Mouse (Mus musculus): ENCODE results near the gene Tbc1d5. TPM values are rescaled to one million over a fixed set of nuclear protein-coding genes. Genes with fewer than 3 reads are reported as not detected.
"Not testable (repeated sequence)": the region's sequence is repeated elsewhere in the genome, so short reads cannot be mapped to it uniquely, and the experiment has no call there.

Gene Tbc1d5
- total RNA-seq, 2 experiments from 2014 or later: 19.8 to 22.0 TPM

DNA sequence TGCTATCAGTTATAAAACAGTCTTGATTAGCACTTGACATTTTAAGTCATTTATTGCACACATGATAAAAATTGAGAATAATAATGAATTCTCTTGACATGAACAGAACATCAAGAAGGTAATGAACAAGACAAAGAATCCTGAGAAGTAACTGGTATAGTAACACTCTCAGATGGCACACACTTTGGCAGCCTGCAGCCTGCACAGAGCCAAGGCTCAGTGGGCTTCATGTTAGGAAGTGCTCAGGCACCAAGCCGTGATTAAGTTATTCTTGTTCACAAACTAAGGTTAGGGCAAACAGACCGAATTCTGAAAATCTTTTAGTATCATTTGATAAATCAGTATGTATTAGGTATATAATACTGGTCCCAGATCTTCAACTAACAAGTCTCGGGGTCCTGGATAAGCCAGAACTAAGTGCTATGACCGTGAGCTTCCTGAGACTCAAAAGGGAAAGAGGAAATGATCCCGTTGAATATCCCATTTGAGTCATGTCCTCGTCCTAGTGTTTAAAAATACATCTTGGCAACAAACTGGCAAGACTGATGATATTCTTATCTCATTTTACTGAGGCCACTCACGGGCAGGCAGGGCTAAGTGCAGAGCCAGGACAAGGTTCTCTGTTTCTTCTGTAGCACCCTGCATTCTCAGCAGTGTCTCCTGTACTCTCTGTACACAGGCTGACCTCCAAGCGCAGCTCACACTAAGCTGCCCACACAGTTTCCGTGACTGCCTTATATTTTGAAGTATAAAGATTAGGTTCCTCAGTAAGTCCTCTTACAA is 425.6 kb downstream of the Tbc1d5 start:
- DNase-seq (ENCODE audit: low spot score in 2 of 2): no peak

DNA sequence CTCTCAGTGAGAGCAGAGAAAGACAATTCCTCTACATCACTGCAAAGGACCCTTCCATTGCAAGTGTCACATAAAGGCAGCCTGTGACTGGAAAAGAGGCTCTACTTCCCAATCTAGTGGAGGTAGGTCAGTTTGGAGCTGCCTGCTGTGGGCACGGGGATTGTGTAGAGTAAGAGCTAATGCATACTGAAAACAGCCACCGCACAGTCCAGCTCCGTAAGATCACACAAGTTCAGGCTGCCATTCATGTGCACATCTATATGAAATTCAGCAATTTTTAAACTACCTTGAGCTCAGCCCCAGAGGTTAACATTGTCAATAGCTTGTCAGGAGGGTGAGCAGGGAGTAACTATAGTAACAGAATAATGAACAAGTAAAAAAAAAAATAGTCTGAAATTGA is 426.4 kb downstream of the Tbc1d5 start:
- no peak for DNase-seq (ENCODE audit: low spot score in 2 of 2)

DNA sequence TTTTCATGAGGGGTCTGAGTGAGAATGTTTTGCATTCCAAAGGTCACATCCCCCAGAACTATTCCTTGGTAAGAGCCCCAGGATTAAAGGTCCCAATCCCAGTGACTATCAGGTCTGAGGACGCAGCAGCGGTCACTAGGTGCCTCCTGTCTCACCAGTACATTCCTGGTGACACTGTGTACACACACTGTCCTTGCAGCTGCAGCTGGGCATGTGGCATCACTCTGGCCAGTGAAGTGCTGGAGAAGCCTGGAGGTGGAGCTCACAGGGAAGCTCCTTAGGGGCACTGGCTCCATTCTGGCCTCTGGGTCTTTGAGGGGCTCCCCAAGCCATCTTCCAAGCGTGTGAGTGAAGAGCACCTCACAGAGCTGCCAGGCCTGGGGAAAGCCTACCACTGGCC is 427.2 kb downstream of the Tbc1d5 start:
- no peak for DNase-seq (ENCODE audit: low spot score in 2 of 2)

DNA sequence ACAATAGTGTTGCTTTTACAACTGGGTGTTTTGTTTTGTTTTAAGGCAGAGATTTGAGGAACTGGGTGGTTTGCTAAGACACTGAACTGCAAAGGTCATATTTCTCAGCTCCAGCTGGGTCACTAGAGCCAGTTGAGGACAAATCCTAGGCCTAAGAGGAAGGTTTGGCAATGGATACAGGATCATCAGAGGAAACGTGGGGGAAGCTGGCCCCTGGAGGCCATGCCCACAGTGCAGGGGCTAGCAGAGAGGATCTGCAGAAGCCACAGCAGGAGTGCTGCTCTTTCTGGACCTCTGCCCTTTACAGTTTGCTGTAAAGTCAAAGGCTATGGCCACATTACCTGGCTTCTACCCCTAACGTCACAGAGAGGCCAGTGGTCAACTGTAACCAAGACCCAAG is 428.3 kb downstream of the Tbc1d5 start:
- DNase-seq (ENCODE audit: low spot score in 2 of 2): no peak

DNA sequence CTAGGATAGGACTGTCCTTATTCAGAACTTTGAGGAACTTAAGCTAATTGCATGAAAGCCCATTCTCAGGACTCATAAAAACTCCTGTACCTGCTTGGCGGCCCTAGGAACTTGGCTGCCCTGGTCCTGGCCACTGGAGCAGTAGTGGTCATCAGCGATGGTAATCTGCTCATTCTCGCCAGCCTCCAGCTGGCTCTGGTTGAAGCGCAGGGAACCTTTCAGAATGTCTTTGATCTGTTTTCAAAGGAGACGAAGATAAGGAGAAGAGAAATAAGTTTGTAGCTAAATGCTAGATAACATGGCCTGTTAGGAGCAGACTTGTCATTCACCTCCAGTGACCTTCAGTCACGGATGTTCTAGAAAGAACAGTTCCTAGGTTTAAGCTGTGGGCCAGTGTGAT is 437.8 kb downstream of the Tbc1d5 start:
- no peak for DNase-seq (ENCODE audit: low spot score in 2 of 2)

DNA sequence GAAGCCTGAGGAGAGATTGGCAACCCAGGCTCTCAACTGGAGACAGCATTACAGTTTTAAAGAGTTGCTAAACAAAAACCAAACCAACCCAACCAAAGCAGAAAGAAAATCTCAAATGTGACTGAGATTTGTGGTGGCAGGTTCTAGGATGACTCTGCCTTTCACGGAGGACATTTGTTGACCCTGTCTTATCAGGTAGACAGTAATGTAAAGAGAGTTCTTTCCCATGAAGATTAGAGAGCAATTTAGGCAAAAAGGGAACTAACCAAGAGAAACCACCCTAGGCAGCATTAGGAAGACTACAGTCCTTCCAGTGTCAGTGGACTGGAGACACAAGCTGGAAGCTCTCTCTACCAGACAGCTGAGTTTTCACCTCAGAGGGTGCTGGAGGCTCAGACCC is 438.3 kb downstream of the Tbc1d5 start:
- no peak for DNase-seq (ENCODE audit: low spot score in 2 of 2)

DNA sequence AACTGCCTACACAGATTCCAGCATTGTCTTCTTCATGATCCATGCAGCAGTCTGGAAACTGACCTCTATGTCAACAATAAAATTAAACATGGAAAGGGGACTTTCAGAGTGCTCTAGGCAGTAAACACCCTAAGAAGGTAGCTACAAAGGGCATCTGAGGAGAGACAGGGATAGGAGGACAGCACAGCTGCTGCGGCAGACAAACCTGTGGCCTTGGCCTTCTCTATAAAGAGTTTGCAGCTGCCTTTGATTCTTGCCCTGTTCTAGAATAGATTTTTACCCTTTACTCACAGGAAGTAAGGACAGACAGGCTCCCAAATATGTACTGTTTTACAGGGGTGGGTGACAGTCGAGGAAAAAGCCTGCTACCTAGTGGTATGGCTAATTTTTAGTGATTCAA is 440.7 kb downstream of the Tbc1d5 start:
- DNase-seq (ENCODE audit: low spot score in 2 of 2): no peak

DNA sequence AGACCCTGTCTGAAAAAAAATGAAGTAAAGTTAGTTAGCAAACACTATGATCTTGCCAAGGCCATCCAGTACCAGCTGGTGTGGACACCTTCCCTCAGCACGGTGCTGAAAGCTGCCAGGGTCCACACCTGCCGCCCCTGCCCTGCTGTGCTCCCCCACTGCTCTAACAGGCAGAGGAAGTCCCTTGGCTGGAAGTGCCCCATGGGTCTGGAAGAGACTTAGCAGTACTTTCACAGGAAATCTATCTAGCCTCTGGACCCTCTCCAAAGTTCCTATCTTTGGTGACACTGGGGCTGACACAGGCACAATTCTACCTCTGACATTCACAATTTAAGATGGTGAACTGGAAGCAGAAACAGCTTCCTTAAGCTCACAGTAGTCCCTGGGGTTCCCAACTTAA is 442.1 kb downstream of the Tbc1d5 start:
- no peak for DNase-seq (ENCODE audit: low spot score in 2 of 2)

DNA sequence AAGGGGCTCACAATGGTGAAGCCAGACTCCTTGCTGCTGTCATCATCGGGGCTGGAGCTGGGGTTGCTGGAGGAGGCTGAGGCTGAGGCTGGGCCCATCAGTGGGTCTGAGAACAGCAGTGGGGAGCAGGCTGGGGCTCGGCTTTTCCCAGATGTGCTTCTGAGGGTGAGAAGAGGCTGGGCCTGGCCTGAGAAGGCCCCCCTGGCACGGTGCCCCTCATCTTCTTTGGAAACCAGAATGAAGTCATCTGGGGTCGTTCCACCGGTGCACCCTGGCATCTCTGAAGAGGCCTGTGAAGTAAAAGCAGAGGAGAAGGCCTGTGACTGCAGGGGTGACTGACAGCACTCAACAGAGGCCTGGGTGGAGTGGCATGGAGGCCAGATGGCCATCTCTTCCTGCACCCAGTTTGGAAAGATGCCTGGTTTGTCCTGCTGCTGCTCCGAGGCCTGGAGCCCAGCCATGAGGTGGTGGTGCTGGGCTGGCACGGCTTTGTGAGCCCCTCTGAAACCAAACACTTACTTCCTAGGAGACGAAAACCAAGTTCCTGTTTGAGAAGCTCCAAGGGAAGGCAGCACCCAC is 443.1 kb downstream of the Tbc1d5 start:
- no peak for DNase-seq (ENCODE audit: low spot score in 2 of 2)

DNA sequence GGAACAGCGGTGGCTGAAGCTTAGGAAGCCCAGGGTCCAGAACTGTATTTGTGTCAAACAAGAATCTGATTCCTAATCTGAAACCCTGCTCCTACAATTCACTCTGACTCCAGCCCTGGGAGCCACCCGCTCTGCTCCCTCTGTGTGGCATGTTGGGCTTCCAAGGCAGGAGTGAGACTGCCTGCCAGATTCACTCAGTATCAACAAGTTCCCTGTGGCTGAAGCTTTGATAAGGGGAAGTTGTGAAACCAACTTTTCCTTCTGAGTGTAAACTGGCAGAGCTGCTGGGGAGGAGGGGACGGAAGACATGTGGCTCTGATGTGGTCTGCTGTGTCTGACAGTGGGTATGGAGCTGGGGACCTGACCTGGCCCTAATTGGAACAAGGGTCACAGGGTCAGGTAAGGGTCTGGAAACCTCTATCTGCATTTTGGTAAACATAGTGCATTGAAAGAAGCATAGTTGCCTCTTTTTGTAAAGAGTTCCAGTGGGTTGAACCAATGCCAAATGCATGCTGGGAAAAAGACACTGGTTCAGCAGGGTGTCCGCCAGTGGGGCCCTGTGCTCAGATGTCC is 443.7 kb downstream of the Tbc1d5 start:
- DNase-seq (ENCODE audit: low spot score in 2 of 2): no peak

DNA sequence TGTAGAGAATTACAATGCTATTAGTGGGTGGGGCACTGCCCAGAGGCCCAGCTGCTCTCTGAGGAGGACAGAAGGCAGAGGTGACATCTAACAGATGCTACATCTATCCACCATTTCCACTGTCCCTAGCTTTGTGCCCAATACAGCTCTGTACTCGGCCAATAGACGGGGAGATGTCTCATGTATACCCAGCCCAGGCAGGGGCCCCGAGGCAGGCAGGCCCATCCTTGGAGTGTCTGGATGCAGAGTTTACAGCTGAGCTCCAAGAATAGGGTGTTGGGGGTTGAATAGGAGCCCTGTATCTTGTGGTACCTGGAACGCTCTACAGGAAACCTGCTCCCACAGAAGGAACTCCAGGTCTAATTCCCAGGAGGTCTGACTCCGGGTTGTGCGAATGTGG is 444.4 kb downstream of the Tbc1d5 start:
- DNase-seq (ENCODE audit: low spot score in 2 of 2): no peak

DNA sequence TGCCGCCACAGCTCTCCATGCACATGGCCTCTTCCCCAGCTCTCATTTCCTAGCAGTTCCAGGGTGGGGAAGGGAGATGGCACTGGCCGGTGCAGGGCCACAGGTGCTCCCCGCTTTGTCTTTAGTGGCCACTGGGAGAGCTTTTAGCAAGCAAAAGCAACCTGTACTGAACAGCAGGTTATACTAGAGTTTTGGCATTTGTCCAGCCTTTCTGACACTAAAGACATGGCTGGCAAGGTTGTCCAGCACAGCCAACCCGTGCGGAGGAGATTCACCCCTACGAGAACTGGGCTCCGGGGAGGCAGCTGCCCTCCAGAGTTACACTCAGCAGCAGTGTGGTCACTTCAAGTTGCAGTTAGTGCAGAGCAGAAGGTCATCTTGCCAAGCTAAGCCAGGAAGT is 445.8 kb downstream of the Tbc1d5 start:
- peak in 1 of 2 experiments; percentile 2 for DNase-seq (ENCODE audit: low spot score in 2 of 2)

DNA sequence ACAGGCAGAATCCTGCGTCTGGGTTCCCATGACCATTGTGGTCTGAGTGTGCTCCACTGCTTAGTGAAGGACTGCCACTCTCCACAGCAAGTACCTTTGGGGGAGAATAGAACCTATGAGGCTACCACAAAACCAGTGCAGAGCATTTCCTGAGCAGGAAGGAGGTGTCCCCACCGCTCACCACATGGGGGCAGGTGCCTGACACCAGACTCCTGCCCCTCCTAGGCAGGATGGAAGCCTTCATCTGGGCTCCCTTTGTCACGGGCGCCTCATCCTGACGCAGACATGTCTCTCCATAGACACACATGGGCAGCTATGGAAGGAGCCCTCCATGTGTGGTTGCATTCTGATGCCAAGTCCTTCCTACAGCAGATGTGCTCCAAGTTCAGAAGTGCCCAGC is 447.3 kb downstream of the Tbc1d5 start:
- peak in 1 of 2 experiments; percentile 1 for DNase-seq (ENCODE audit: low spot score in 2 of 2)

DNA sequence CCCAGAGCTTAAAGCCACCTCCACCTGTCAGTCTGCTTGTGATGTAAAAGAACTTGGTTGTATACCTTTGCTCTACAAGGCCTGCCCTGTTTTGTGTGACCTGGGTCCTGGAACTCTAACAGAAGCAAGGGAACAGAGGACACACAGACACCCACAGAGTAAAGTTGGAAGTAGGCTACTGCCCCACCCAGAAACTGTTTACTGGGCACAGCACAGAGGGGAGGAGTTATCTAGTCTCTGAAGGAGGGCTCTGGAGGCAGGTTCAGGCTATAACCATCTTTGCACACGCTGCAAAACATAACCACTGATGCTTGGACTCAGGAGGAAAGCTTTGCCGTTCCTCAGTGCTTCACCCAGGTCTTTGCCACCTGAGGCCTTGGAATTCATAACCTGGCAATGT is 448.3 kb downstream of the Tbc1d5 start:
- no peak for DNase-seq (ENCODE audit: low spot score in 2 of 2)

DNA sequence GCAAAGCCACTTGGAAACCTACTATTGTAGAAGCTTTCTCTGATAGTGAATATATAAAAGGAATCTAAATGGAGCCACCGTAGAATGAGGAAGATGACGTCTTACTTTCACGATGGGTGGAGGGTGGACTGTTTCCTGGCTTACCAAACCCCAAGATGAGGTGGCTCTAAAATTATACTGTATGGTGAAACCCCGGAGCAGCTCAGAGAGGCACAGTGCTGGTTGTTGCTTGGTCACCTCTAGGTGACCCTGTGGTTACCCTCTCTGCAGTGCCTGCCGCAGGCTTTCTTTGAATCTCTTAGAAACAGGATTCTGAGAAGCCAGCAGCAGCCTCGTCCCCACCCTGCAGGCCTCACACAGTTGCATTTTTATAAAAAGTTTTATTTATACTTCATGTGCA is 449.6 kb downstream of the Tbc1d5 start:
- no peak for DNase-seq (ENCODE audit: low spot score in 2 of 2)

DNA sequence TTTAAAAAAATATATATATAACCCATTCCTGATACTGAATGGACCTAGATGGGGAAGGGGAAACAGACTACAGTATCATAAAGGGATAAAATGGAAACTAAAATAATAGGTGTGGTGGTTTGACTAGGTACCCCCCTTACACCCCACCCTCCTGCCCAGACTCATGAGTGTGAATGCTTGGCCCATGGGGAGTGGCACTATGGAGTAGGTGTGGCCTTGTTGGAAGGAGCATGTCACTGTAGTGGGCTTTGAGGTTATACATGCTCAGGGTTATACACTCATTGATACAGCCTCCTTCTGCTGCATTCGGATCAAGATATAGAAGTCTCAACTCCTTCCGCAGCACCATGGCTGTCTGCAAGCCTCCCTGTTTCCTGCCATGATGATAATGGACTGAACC is 450.1 kb downstream of the Tbc1d5 start:
- DNase-seq (ENCODE audit: low spot score in 2 of 2): no peak

DNA sequence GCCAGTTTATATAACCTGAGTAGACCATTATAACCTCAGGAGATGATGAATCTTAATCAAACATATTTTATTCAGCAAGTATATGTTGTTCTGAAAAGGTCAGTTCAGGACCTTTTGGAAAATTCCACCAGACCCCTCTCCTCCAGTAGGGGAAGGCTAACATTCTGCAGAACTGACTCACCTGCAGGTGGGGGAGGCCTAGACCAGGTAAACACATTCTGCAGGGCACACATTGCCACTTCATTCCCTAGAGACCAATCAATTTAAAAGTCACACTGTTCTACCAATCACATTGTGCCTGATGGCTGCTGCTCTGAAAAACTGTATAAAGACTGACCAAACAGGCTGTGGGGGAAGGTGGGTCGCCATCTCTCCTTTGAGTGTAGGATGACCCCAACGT is 452.9 kb downstream of the Tbc1d5 start:
- DNase-seq (ENCODE audit: low spot score in 2 of 2): no peak

DNA sequence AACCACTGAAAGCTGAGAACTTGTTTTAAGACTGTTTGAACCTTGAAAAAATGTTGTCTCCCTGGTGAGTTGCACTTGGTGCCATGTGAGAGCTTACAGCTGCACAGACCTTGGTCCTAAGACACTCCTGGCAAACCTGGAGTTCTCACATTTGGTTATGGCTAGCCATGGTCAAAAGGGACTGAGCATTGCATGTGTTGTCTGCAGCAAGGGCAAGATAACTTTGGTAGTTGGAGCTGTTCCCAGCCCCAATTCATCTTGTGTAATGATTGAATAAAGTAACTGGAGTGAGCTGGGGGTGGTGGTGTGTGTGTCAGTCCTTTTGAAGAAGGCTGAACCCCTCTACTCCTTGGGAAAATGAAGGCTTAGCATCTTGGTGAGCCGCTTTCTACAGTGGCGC is 454.8 kb downstream of the Tbc1d5 start:
- DNase-seq (ENCODE audit: low spot score in 2 of 2): no peak

DNA sequence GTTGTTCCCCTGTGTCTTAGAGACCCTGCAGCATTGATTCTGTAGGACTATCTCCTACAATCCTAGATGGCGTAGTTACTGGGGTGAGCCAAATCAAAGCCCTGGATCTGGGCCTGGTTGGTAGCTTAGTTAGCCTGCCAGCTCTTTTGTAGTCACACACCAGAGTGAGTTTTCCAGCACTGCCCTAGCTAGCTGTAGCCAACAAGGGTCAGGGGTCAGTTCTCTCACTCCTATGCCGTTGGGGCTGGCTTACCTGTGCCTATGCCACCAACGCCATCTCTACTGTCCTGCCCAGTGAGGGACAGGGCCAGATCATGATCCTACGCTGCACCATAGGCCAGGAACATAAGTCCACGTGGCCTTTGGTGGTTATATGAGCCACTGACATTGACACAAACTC is 461.6 kb downstream of the Tbc1d5 start:
- DNase-seq (ENCODE audit: low spot score in 2 of 2): no peak

DNA sequence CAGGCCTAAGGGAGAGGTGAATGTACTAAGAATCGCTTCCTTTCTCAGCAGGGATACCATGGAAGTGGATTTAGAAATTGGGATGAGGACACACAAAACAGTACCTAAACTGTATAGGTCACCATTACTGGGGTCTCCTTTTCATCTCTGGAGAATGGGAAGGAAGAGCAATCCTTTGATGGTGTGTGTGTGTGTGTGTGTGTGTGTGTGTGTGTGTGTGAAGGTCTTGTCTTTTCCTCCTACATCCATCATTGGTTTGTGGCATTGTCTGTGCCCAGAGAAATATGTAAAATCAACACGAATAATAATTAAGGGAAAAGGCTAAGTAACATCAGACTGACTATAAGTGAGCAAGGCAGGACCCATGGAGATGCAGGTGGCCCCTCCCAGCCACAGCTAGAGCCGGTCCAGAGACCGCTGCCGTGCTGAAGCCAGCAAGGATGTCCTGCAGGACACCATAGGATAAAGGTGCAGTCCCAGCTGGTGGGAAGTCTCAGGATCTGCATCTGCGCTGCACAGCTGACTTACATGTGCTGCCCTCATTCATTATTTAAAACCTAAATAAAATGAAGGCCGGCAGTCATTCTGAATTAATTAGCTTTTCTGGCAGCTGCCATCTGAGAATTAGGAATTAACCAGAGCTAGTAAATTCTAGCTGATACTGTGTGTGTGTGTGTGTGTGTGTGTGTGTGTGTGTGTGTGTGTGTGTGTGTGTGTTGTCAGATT is 468.5 kb downstream of the Tbc1d5 start:
- DNase-seq (ENCODE audit: low spot score in 2 of 2): no peak

DNA sequence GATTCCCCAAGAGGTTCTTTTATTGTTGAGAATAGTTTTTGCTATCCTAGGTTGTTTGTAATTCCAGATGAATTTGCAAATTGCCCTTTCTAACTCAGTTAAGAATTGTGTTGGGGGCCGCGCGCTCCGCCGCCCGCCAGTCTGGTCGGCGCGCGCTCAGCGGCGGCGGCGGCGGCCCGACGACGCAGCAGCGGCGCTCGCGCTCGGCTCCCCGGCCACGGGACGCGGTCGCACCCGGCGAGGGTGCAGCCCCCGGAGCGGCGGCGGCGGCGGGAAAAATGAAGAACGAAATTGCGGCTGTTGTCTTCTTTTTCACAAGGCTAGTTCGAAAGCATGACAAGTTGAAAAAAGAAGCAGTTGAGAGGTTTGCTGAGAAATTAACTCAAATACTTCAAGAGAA is 480.7 kb downstream of the Tbc1d5 start:
- DNase-seq (ENCODE audit: low spot score in 2 of 2): not testable (repeated sequence)

DNA sequence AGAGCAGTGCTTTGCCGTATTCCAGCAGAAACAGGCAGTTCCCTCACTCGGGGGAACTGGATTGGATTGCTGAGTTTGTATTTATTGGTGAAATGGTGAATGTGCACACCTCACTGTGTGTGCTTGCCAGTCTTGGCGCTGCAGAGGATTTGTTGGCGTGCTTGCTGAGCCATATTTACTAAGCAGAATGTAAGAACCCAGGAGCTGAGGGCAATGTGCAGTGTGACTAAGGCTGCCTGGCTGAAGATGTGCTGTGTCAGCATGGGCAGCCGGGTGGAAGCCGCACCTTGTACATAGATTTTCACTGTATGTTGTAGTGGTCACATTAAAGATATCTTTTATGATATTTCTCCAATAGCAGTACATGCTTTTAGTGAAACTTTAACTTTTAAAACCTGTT is 491.0 kb downstream of the Tbc1d5 start:
- DNase-seq (ENCODE audit: low spot score in 2 of 2): no peak

Measured in adrenal gland, adult 18-20 months (tissue).